Mouse (Mus musculus) MEL (cell line): ENCODE data around the gene Nup214. TPM values are rescaled to one million over a fixed set of nuclear protein-coding genes. Genes with fewer than 3 reads are reported as not detected.

Experiments used
- DNase-seq: peaks from one replicate; pipeline ENCODE4 v3.0.0; 2011; ENCODE audit warnings: low read depth, low spot score
- H3K27ac ChIP-seq: 2 replicates; pipeline ENCODE4 v1.5.1; 2012; ENCODE audit warnings: low read depth, mild to moderate bottlenecking, control low read depth, low read length, moderate library complexity; ENCODE audit not compliant: control insufficient read depth
- H3K27me3 ChIP-seq, 2 experiments: fragments of 150-350 bp in 1 of 2; sonication (generic) in 1 of 2; 2 replicates each; pipeline ENCODE4 v1.6.1; 2012; ENCODE audit warnings: low read length in 2 of 2, mild to moderate bottlenecking in 2 of 2, improper control_type of control experiment in 1 of 2, moderate library complexity in 1 of 2; ENCODE audit not compliant: insufficient read depth in 2 of 2, control insufficient read depth in 1 of 2
- H3K36me3 ChIP-seq, 2 experiments: 2 replicates each; pipeline ENCODE4 v1.6.1; 2012 to 2014; ENCODE audit warnings: low read length in 2 of 2, improper control_type of control experiment in 1 of 2, inconsistent platforms in 1 of 2, mild to moderate bottlenecking in 1 of 2; ENCODE audit not compliant: insufficient read depth in 2 of 2, control insufficient read depth in 1 of 2
- H3K4me1 ChIP-seq, 2 experiments: fragments of 150-350 bp in 1 of 2; sonication (generic) in 1 of 2; 2 replicates each; pipeline ENCODE4 v1.6.1; 2012; ENCODE audit warnings: low read length in 2 of 2, improper control_type of control experiment in 1 of 2, mild to moderate bottlenecking in 1 of 2; ENCODE audit not compliant: insufficient read depth in 2 of 2, control insufficient read depth in 1 of 2
- H3K4me3 ChIP-seq, 2 experiments: fragments of 150-350 bp in 1 of 2; sonication (generic) in 1 of 2; 2 replicates each; pipeline ENCODE4 v1.5.1; 2012; ENCODE audit warnings: low read depth in 2 of 2, low read length in 2 of 2, mild to moderate bottlenecking in 2 of 2, moderate library complexity in 2 of 2, control low read depth in 1 of 2, improper control_type of control experiment in 1 of 2; ENCODE audit not compliant: control insufficient read depth in 1 of 2, insufficient read depth in 1 of 2
- H3K79me2 ChIP-seq: 2 replicates; pipeline ENCODE4 v1.6.1; 2012; ENCODE audit warnings: mild to moderate bottlenecking, low read length, moderate library complexity; ENCODE audit not compliant: control insufficient read depth, poor library complexity, insufficient read depth
- H3K9ac ChIP-seq: 2 replicates; pipeline ENCODE4 v1.6.1; 2012; ENCODE audit warnings: low read depth, mild to moderate bottlenecking, control low read depth, low read length, moderate library complexity; ENCODE audit not compliant: control insufficient read depth, poor library complexity, severe bottlenecking
- H3K9me3 ChIP-seq: fragments of 150-350 bp; sonication (generic); replicated peaks from 2 replicates; pipeline ENCODE4 v1.6.1; 2012; ENCODE audit warnings: mild to moderate bottlenecking, low read length, improper control_type of control experiment, moderate library complexity; ENCODE audit not compliant: insufficient read depth
- BHLHE40 ChIP-seq: IDR thresholded peaks from 2 replicates; pipeline ENCODE4 v1.6.1; 2012; ENCODE audit warnings: low read depth, mild to moderate bottlenecking, inconsistent platforms, low read length, improper control_type of control experiment, borderline replicate concordance
- CHD1 ChIP-seq: IDR thresholded peaks from 2 replicates; pipeline ENCODE4 v1.6.1; 2012; ENCODE audit warnings: low read depth, mild to moderate bottlenecking, inconsistent platforms, low read length, improper control_type of control experiment
- CHD2 ChIP-seq: IDR thresholded peaks from 2 replicates; pipeline ENCODE4 v1.6.1; 2011; ENCODE audit warnings: low read length, improper control_type of control experiment
- CTCF ChIP-seq, 3 experiments: IDR thresholded peaks in 2 of 3; conservative IDR thresholded peaks in 1 of 3; 2 replicates each; pipeline ENCODE4 v1.5.1; 2011 to 2012; ENCODE audit warnings: low read length in 3 of 3, low read depth in 2 of 3, mild to moderate bottlenecking in 2 of 3, improper control_type of control experiment in 1 of 3, inconsistent platforms in 1 of 3, mixed read lengths in 1 of 3, moderate library complexity in 1 of 3; ENCODE audit not compliant: control insufficient read depth in 1 of 3, insufficient read depth in 1 of 3, poor library complexity in 1 of 3, severe bottlenecking in 1 of 3
- ELF1 ChIP-seq: IDR thresholded peaks from 2 replicates; pipeline ENCODE4 v1.6.1; 2014; ENCODE audit warnings: low read depth, mild to moderate bottlenecking, inconsistent platforms, low read length, improper control_type of control experiment, moderate library complexity
- EP300 ChIP-seq, 2 experiments: IDR thresholded peaks; 2 replicates each; pipeline ENCODE4 v1.6.1; 2011; ENCODE audit warnings: improper control_type of control experiment in 2 of 2, low read length in 2 of 2, low read depth in 1 of 2, mild to moderate bottlenecking in 1 of 2
- ETS1 ChIP-seq: IDR thresholded peaks from 2 replicates; pipeline ENCODE4 v1.6.1; 2012; ENCODE audit warnings: low read depth, mild to moderate bottlenecking, inconsistent platforms, low read length, improper control_type of control experiment, moderate library complexity
- GATA1 ChIP-seq: IDR thresholded peaks from 2 replicates; pipeline ENCODE4 v1.6.1; 2011; ENCODE audit warnings: low read depth, low read length, improper control_type of control experiment
- JUND ChIP-seq: IDR thresholded peaks from 2 replicates; pipeline ENCODE4 v1.6.1; 2011; ENCODE audit warnings: low read depth, mild to moderate bottlenecking, improper control_type of control experiment, low read length
- KAT2A ChIP-seq: conservative IDR thresholded peaks from 2 replicates; pipeline ENCODE4 v1.6.1; 2012; ENCODE audit warnings: low read depth, low read length, improper control_type of control experiment, inconsistent platforms
- MAFK ChIP-seq: IDR thresholded peaks from 2 replicates; pipeline ENCODE4 v1.6.1; 2011; ENCODE audit warnings: low read depth, mild to moderate bottlenecking, low read length, improper control_type of control experiment, borderline replicate concordance
- MAZ ChIP-seq: IDR thresholded peaks from 2 replicates; pipeline ENCODE4 v1.6.1; 2012; ENCODE audit warnings: low read depth, mild to moderate bottlenecking, inconsistent platforms, low read length, improper control_type of control experiment
- MEF2A ChIP-seq: IDR thresholded peaks from 2 replicates; pipeline ENCODE4 v1.6.1; 2014; ENCODE audit warnings: low read depth, mild to moderate bottlenecking, inconsistent platforms, low read length, improper control_type of control experiment; ENCODE audit not compliant: poor library complexity, insufficient replicate concordance, severe bottlenecking; ENCODE audit errors: extremely low read depth
- MYB ChIP-seq: IDR thresholded peaks from 2 replicates; pipeline ENCODE4 v1.6.1; 2011; ENCODE audit warnings: mild to moderate bottlenecking, low read depth, low read length, improper control_type of control experiment
- MYC ChIP-seq: IDR thresholded peaks from 2 replicates; pipeline ENCODE4 v1.6.1; 2011; ENCODE audit warnings: low read depth, mild to moderate bottlenecking, low read length, improper control_type of control experiment, moderate library complexity
- NELFE ChIP-seq: IDR thresholded peaks from 2 replicates; pipeline ENCODE4 v1.6.1; 2011; ENCODE audit warnings: low read depth, low read length, improper control_type of control experiment
- NRF1 ChIP-seq: IDR thresholded peaks from 2 replicates; pipeline ENCODE4 v1.6.1; 2014; ENCODE audit warnings: low read depth, mild to moderate bottlenecking, inconsistent platforms, low read length, improper control_type of control experiment, moderate library complexity; ENCODE audit not compliant: poor library complexity, insufficient read depth, severe bottlenecking
- POLR2AphosphoS2 ChIP-seq: IDR thresholded peaks from 2 replicates; pipeline ENCODE4 v1.6.1; 2011; ENCODE audit warnings: low read length, improper control_type of control experiment
- POLR2AphosphoS5 ChIP-seq: IDR thresholded peaks from 2 replicates; pipeline ENCODE4 v1.6.1; 2012; ENCODE audit warnings: low read depth, borderline replicate concordance, mild to moderate bottlenecking, inconsistent platforms, low read length, moderate library complexity, mixed read lengths
- RAD21 ChIP-seq: IDR thresholded peaks from 2 replicates; pipeline ENCODE4 v1.6.1; 2011; ENCODE audit warnings: mild to moderate bottlenecking, low read depth, low read length, improper control_type of control experiment
- SIN3A ChIP-seq: IDR thresholded peaks from 2 replicates; pipeline ENCODE4 v1.6.1; 2012; ENCODE audit warnings: low read length, improper control_type of control experiment, inconsistent platforms
- SMC3 ChIP-seq: IDR thresholded peaks from 2 replicates; pipeline ENCODE4 v1.6.1; 2011; ENCODE audit warnings: low read depth, low read length, improper control_type of control experiment
- TAL1 ChIP-seq: IDR thresholded peaks from 2 replicates; pipeline ENCODE4 v1.6.1; 2012; ENCODE audit warnings: mild to moderate bottlenecking, inconsistent platforms, low read length, moderate library complexity, mixed read lengths
- UBTF ChIP-seq: IDR thresholded peaks from 2 replicates; pipeline ENCODE4 v1.6.1; 2012; ENCODE audit warnings: low read depth, mild to moderate bottlenecking, inconsistent platforms, low read length, improper control_type of control experiment, moderate library complexity, borderline replicate concordance; ENCODE audit not compliant: insufficient read depth
- USF2 ChIP-seq, 2 experiments: IDR thresholded peaks; 2 replicates each; pipeline ENCODE4 v1.6.1; 2011 to 2012; ENCODE audit warnings: improper control_type of control experiment in 2 of 2, low read length in 2 of 2, borderline replicate concordance in 1 of 2, inconsistent platforms in 1 of 2, low read depth in 1 of 2, mild to moderate bottlenecking in 1 of 2; ENCODE audit not compliant: insufficient read depth in 1 of 2
- ZC3H11A ChIP-seq: IDR thresholded peaks from 2 replicates; pipeline ENCODE4 v1.6.1; 2012; ENCODE audit warnings: low read depth, mild to moderate bottlenecking, inconsistent platforms, low read length, improper control_type of control experiment
- polyA plus RNA-seq, 2 experiments: library from polyadenylated mRNA; stranded (reverse) in 1 of 2; unstranded in 1 of 2; fragments of >175 nt in 1 of 2; fragments of >200 nt in 1 of 2; gene quantifications; 2 replicates each; pipeline versions ENCODE4 v1.2.1 to v1.2.4; 2012; ENCODE audit warnings: low replicate concordance in 2 of 2, low read depth in 1 of 2; ENCODE audit not compliant: insufficient read length in 2 of 2, insufficient read depth in 1 of 2, missing spikeins in 1 of 2
- total RNA-seq: library from RNA; depleted of rRNA; stranded (reverse); fragments of 300-350 nt; gene quantifications from 2 replicates; pipeline ENCODE4 v1.2.3, GENCODE M21; 2012

The Nup214 gene
- total and polyA plus RNA-seq, 3 experiments = 71.4 to 163 (median 78.6) TPM

- DNase-seq = no peak
- Histone ChIP-seq H3K27ac (no peak overlapping the region), H3K27me3 (peaks cover 7 to 12% of the 10 kb centered on the region in 2 experiments), H3K79me2 (no peaks in the 10 kb centered on the region), H3K9ac (no peak overlapping the region), H3K36me3 (no peaks in the 10 kb centered on the region), H3K4me1 (no peaks in the 10 kb centered on the region), H3K4me3 (no peak overlapping the region), H3K9me3 (no peaks in the 10 kb centered on the region)
- TF ChIP-seq MYB (no peak), NRF1 (no peak), ETS1 (no peak), BHLHE40 (no peak), SIN3A (no peak), KAT2A (no peak), EP300 (IDR thresholded peaks at IDR 0.05; ENCODE audit: low read depth in 1 of 2, low read length in 2 of 2) (no peak), CHD2 (no peak), NELFE (no peak), MYC (no peak), TAL1 (no peak), SMC3 (no peak), UBTF (no peak), MAFK (no peak), GATA1 (no peak), ELF1 (no peak)
Measured at GRCm38 (mm10) chr2:31952725-31953124, 21.5 kb upstream of the Nup214 start.

- no peak for TF ChIP-seq TAL1
- no peak for TF ChIP-seq CTCF (IDR thresholded peaks at IDR 0.05 in 2 of 3, conservative IDR thresholded peaks at IDR 0.05 in 1 of 3; ENCODE audit: control insufficient read depth in 1 of 3, insufficient read depth in 1 of 3, low read depth in 2 of 3, low read length in 3 of 3, poor library complexity in 1 of 3, severe bottlenecking in 1 of 3)
- TF ChIP-seq RAD21 = no peak
- TF ChIP-seq POLR2AphosphoS2 = no peak
- no peak for TF ChIP-seq EP300 (IDR thresholded peaks at IDR 0.05; ENCODE audit: low read depth in 1 of 2, low read length in 2 of 2)
- TF ChIP-seq MYC = no peak
- TF ChIP-seq JUND = no peak
- no peak for TF ChIP-seq BHLHE40
- no peak for TF ChIP-seq NRF1
- TF ChIP-seq MYB = no peak
- TF ChIP-seq CHD2 = no peak
- TF ChIP-seq ELF1 = no peak
- TF ChIP-seq ZC3H11A = no peak
- no peak for TF ChIP-seq USF2 (IDR thresholded peaks at IDR 0.05; ENCODE audit: borderline replicate concordance in 1 of 2, insufficient read depth in 1 of 2, low read depth in 1 of 2, low read length in 2 of 2)
- no peak for TF ChIP-seq POLR2AphosphoS5
- no peak for TF ChIP-seq MEF2A
- TF ChIP-seq MAZ = no peak
- no peak for TF ChIP-seq ETS1
- no peak for TF ChIP-seq CHD1
- H3K79me2 ChIP-seq = no peaks in the 10 kb centered on the region
- peaks cover 7 to 12% of the 10 kb centered on the region in 2 experiments for H3K27me3 ChIP-seq
Measured at GRCm38 (mm10) chr2:31953687-31954086, 20.5 kb upstream of the Nup214 start.

More at GRCm38 (mm10) chr2:31953687-31954086, 20.5 kb upstream of the Nup214 start:
- H3K9ac ChIP-seq = no peak overlapping the region
- H3K27ac ChIP-seq = no peak overlapping the region
- peaks cover 0 to 4% of the 10 kb centered on the region in 2 experiments; a peak in 2 of 4 replicates for H3K4me1 ChIP-seq
- no peaks in the 10 kb centered on the region for H3K9me3 ChIP-seq
- DNase-seq = no peak
- H3K4me3 ChIP-seq = no peak overlapping the region
- H3K36me3 ChIP-seq = peaks cover 0 to 6% of the 10 kb centered on the region in 2 experiments; a peak in 1 of 4 replicates
